Mouse (Mus musculus) liver, adult 2 months (tissue): ENCODE measurements around the gene St3gal6.

Experiments
- CTCF ChIP-seq: fragments of 200-500 bp; IDR thresholded peaks from 2 replicates; pipeline ENCODE4 v1.5.1; 2011; ENCODE audit warnings: low read depth, low read length, control low read depth
- POLR2A ChIP-seq: fragments of 200-500 bp; IDR thresholded peaks from 2 replicates; pipeline ENCODE4 v1.6.1; 2011; ENCODE audit warnings: low read length, control low read depth; ENCODE audit not compliant: insufficient read depth; ENCODE audit errors: extremely low read depth

DNA sequence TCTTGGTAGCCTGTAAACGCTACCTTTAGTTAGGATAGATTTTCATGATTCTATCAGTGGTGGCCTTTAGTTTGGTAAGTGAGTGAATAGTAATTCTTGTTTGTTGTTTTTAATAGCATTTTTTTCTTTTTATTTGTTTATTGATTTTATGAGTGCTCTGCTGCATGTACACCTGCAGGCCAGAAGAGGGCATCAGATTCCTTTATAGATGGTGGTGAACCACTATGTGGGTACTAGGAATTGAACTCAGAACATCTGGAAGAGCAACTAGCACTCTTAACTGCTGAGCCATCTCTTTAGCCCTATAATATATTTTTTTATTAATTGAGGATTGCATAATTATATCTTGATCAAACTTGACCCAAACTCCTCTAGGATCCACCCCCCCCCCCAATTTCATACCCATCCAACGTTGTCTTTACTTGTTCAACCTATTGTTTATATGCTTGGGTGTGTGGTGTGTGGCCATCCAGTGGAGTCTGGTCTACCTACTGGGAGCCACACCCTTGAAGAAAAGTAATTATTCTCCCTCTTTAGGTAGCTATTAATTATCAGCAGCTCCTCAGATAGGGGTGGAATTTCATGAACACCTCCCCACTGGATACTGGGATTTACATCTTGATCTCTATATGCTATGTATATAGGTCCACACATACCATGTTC is 62.1 kb downstream of the St3gal6 start:
- TF ChIP-seq CTCF (peak; percentile 27; the same call in 1 of the 2 replicates), POLR2A (no peak)
